Mouse (Mus musculus) kidney, adult 18-20 months (tissue): ENCODE measurements at regions not wholly inside any gene's neighbourhood (a gene's known extent, or its start where the extent isn't known, plus 50 kb on each side); places are given as distances from the start of the nearest gene placed in this dataset.

Experiments
- DNase-seq: peaks from one replicate; pipeline ENCODE4 v3.0.0; 2021

- DNase-seq: no peak
Observed at GRCm38 (mm10) chr9:30021981-30022380, 59.0 kb upstream of the Ntm start.

- DNase-seq: no peak
Observed at GRCm38 (mm10) chr9:30025275-30025674, 62.3 kb upstream of the Ntm start.

- DNase-seq: no peak
Observed at GRCm38 (mm10) chr9:30026939-30027338, 64.0 kb upstream of the Ntm start.

GRCm38 (mm10) chr9:30040396-30040795 is 77.5 kb upstream of the Ntm start:
- no peak for DNase-seq

- DNase-seq: no peak
Observed at GRCm38 (mm10) chr9:30064551-30064950, 101.6 kb upstream of the Ntm start.

GRCm38 (mm10) chr9:30067980-30068379 is 105.0 kb upstream of the Ntm start:
- no peak for DNase-seq

GRCm38 (mm10) chr9:30075233-30075632 is 112.3 kb upstream of the Ntm start:
- no peak for DNase-seq

GRCm38 (mm10) chr9:30076006-30076405 is 113.1 kb upstream of the Ntm start:
- DNase-seq: no peak

GRCm38 (mm10) chr9:30076482-30076881 is 113.5 kb upstream of the Ntm start:
- DNase-seq: no peak

- no peak for DNase-seq
Observed at GRCm38 (mm10) chr9:30101942-30102341, 139.0 kb upstream of the Ntm start.

GRCm38 (mm10) chr9:30122371-30122770 is 159.4 kb upstream of the Ntm start:
- no peak for DNase-seq

GRCm38 (mm10) chr9:30129151-30129550 is 166.2 kb upstream of the Ntm start:
- DNase-seq: no peak

GRCm38 (mm10) chr9:30131626-30132025 is 168.7 kb upstream of the Ntm start:
- no peak for DNase-seq

- no peak for DNase-seq
Observed at GRCm38 (mm10) chr9:30134303-30134702, 171.4 kb upstream of the Ntm start.

- peak; percentile 83 for DNase-seq
Observed at GRCm38 (mm10) chr9:30137611-30138287, 174.8 kb upstream of the Ntm start.

- peak; percentile 89 for DNase-seq
Observed at GRCm38 (mm10) chr9:30140188-30140587, 177.2 kb upstream of the Ntm start.

GRCm38 (mm10) chr9:30141186-30141585 is 178.2 kb upstream of the Ntm start:
- DNase-seq: no peak

- no peak for DNase-seq
Observed at GRCm38 (mm10) chr9:30142806-30143458, 180.0 kb upstream of the Ntm start.

- DNase-seq: no peak
Observed at GRCm38 (mm10) chr9:30149481-30150468, 186.8 kb upstream of the Ntm start.

GRCm38 (mm10) chr9:30151173-30151572 is 188.2 kb upstream of the Ntm start:
- no peak for DNase-seq

- peak; percentile 9 for DNase-seq
Observed at GRCm38 (mm10) chr9:30166235-30166752, 203.4 kb upstream of the Ntm start.

GRCm38 (mm10) chr9:30167223-30167622 is 204.3 kb upstream of the Ntm start:
- no peak for DNase-seq

- no peak for DNase-seq
Observed at GRCm38 (mm10) chr9:30174646-30175045, 211.7 kb upstream of the Ntm start.
